Mouse (Mus musculus): ENCODE measurements around the gene Ift74. TPM values are rescaled to one million over a fixed set of nuclear protein-coding genes. Genes with fewer than 3 reads are reported as not detected.
A peak's percentile ranks its signal among the peaks of the same experiment; 100 is the strongest.
"Not testable (repeated sequence)": the region's sequence is repeated elsewhere in the genome, so short reads cannot be mapped to it uniquely, and the experiment has no call there.

Gene Ift74
- polyA plus RNA-seq, 1 experiment from 2014 or later = 57.4 TPM

GRCm38 (mm10) chr4:94643141-94643540, 28.9 kb downstream of the Ift74 start:
- Histone ChIP-seq H3K9me3 (no peaks in the 10 kb centered on the region), H3K27ac (replicated peaks) (no peak overlapping the region), H3K4me1 (no peaks in the 10 kb centered on the region), H3K9ac (replicated peaks) (no peak overlapping the region), H3K4me3 (no peak overlapping the region), H3K4me2 (replicated peaks) (no peak overlapping the region), H3K27me3 (no peaks in the 10 kb centered on the region), H3K36me3 (0 out of 2 replicates have a peak, but pooled peaks cover 5% of the 10 kb centered on the region)
- ATAC-seq (ENCODE audit: low FRiP score, low read depth) = no peak
- 95% methylated on average over 2 of the region's 2 CpGs for WGBS

GRCm38 (mm10) chr4:94649920-94650319, 35.6 kb downstream of the Ift74 start, which contains the start of gene Lrrc19:
Gene Lrrc19 (minus strand): TSS chr4:94650144.
- peaks cover 7% of the 10 kb centered on the region for H3K36me3 ChIP-seq
- no peaks in the 10 kb centered on the region for H3K9me3 ChIP-seq
- 87% methylated on average over 3 of the region's 3 CpGs for WGBS
- H3K9ac ChIP-seq (replicated peaks) = no peak within 1 kb of the TSS
- no peak within 1 kb of the TSS for H3K4me2 ChIP-seq (replicated peaks)
- no peaks in the 10 kb centered on the region for H3K27me3 ChIP-seq
- H3K4me3 ChIP-seq = no peak within 1 kb of the TSS
- ATAC-seq (ENCODE audit: low FRiP score, low read depth) = no peak
- H3K4me1 ChIP-seq = no peaks in the 10 kb centered on the region
- H3K27ac ChIP-seq (replicated peaks) = no peak within 1 kb of the TSS

GRCm38 (mm10) chr4:94650426-94651175, 36.3 kb downstream of the Ift74 start:
- H3K9me3 ChIP-seq; H3K4me2 ChIP-seq (replicated peaks); ATAC-seq (ENCODE audit: low FRiP score, low read depth); H3K27me3 ChIP-seq; H3K4me1 ChIP-seq; H3K4me3 ChIP-seq; H3K9ac ChIP-seq (replicated peaks); H3K27ac ChIP-seq (replicated peaks): not testable (repeated sequence)
- WGBS = 90% methylated on average over 5 of the region's 5 CpGs
- peaks cover 13% of the 10 kb centered on the region for H3K36me3 ChIP-seq

- WGBS = 47% methylated on average over 1 of the region's 1 CpGs
- Histone ChIP-seq H3K4me1 (no peaks in the 10 kb centered on the region), H3K4me2 (replicated peaks) (no peak overlapping the region), H3K9me3 (no peaks in the 10 kb centered on the region), H3K27me3 (no peaks in the 10 kb centered on the region), H3K9ac (replicated peaks) (no peak overlapping the region), H3K36me3 (no peaks in the 10 kb centered on the region), H3K27ac (replicated peaks) (no peak overlapping the region), H3K4me3 (no peak overlapping the region)
- peak; percentile 62; the same call in 1 of the 2 replicates for ATAC-seq (ENCODE audit: low FRiP score, low read depth)
Measured at GRCm38 (mm10) chr4:94669718-94670117, 55.4 kb downstream of the Ift74 start.

DNA sequence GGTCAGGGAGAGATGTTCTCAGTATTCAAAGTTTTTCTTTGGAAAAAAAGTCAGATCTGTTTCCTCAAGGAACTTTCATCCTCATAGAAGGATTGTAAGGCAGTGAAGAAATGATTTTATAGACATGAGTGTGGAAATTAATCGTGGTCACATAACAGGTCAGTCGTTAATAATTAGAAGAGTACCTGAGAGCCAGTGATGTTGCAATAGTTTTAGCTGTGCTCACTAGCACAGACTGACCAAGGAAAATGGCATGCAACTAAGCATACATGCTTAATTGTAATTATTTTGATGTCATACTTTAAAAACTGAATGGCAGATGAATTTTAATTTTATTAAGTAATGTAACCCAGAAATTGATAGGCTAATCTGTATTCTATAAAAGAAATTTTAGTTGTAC, 66.4 kb downstream of the Ift74 start:
- peaks cover 26% of the 10 kb centered on the region for H3K36me3 ChIP-seq
- H3K4me3 ChIP-seq = no peak overlapping the region
- no peak overlapping the region for H3K9ac ChIP-seq (replicated peaks)
- H3K4me1 ChIP-seq = no peaks in the 10 kb centered on the region
- no peak overlapping the region for H3K4me2 ChIP-seq (replicated peaks)
- no peaks in the 10 kb centered on the region for H3K9me3 ChIP-seq
- H3K27ac ChIP-seq (replicated peaks) = no peak overlapping the region
- H3K27me3 ChIP-seq = no peaks in the 10 kb centered on the region
- WGBS = 88% methylated on average over 2 of the region's 2 CpGs
- no peak for ATAC-seq (ENCODE audit: low FRiP score, low read depth)

DNA sequence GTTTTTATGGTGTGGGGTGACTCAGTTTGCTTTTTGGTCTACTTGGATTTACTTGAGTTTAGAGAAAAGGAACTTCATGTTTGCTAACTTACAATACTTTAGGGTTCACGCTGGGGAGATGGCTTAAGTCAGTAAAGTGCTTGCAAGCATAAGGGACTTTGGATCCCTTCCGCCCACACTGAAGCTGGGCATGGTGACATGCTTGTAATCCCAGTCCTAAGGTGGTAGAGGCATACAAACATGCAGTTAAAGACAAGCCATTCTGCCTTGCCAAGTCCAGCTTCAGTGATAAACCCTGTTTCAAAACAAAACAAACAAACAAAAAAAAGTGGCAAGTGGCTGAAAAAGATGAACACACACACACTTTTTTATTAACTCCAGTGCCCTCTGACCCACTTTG, 66.9 kb downstream of the Ift74 start:
- Histone ChIP-seq H3K4me3 (no peak overlapping the region), H3K27ac (replicated peaks) (no peak overlapping the region), H3K36me3 (peaks cover 26% of the 10 kb centered on the region), H3K9me3 (no peaks in the 10 kb centered on the region), H3K4me1 (no peaks in the 10 kb centered on the region), H3K9ac (replicated peaks) (no peak overlapping the region), H3K27me3 (no peaks in the 10 kb centered on the region), H3K4me2 (replicated peaks) (no peak overlapping the region)
- 90% methylated on average over 2 of the region's 2 CpGs for WGBS
- no peak for ATAC-seq (ENCODE audit: low FRiP score, low read depth)

GRCm38 (mm10) chr4:94682029-94682428, 67.7 kb downstream of the Ift74 start:
- Histone ChIP-seq H3K9ac (replicated peaks) (no peak overlapping the region), H3K27ac (replicated peaks) (no peak overlapping the region), H3K9me3 (no peaks in the 10 kb centered on the region), H3K4me2 (replicated peaks) (no peak overlapping the region), H3K4me1 (no peaks in the 10 kb centered on the region), H3K36me3 (peaks cover 31% of the 10 kb centered on the region), H3K27me3 (no peaks in the 10 kb centered on the region), H3K4me3 (no peak overlapping the region)
- ATAC-seq (ENCODE audit: low FRiP score, low read depth) = no peak
- 71% methylated on average over 1 of the region's 1 CpGs for WGBS

- Histone ChIP-seq H3K36me3 (peaks cover 42% of the 10 kb centered on the region), H3K4me3 (no peak overlapping the region), H3K9ac (replicated peaks) (no peak overlapping the region), H3K27me3 (no peaks in the 10 kb centered on the region), H3K9me3 (no peaks in the 10 kb centered on the region), H3K4me2 (replicated peaks) (no peak overlapping the region), H3K4me1 (no peaks in the 10 kb centered on the region), H3K27ac (replicated peaks) (no peak overlapping the region)
- WGBS = 84% methylated on average over 5 of the region's 5 CpGs
- no peak for ATAC-seq (ENCODE audit: low FRiP score, low read depth)
Measured at GRCm38 (mm10) chr4:94683305-94683704, 69.0 kb downstream of the Ift74 start.

DNA sequence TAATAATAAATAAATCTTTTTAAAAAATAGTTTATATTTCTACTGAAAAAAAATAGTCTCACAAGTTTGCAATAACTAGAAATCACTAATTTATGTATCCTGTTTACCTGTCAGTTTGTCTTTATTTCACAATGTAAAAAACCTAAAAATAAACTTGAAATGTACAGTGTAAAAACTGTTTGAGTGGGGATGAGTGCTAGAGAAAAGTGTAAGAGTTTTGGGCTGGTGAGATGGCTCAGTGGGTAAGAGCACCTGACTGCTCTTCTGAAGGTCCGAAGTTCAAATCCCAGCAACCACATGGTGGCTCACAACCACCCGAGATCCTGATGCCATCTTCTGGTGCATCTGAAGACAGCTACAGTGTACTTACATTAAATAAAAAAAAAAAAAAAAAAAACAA, 75.5 kb downstream of the Ift74 start:
- peaks cover 36% of the 10 kb centered on the region for H3K36me3 ChIP-seq
- not testable (repeated sequence) for ATAC-seq (ENCODE audit: low FRiP score, low read depth)
- 90% methylated on average over 2 of the region's 2 CpGs for WGBS

GRCm38 (mm10) chr4:94691078-94691477, 76.8 kb downstream of the Ift74 start:
- Histone ChIP-seq H3K27me3 (no peaks in the 10 kb centered on the region), H3K4me3 (no peak overlapping the region), H3K4me1 (no peaks in the 10 kb centered on the region), H3K4me2 (replicated peaks) (no peak overlapping the region), H3K36me3 (peaks cover 36% of the 10 kb centered on the region), H3K27ac (replicated peaks) (no peak overlapping the region), H3K9me3 (no peaks in the 10 kb centered on the region), H3K9ac (replicated peaks) (no peak overlapping the region)
- WGBS = 94% methylated on average over 4 of the region's 4 CpGs
- ATAC-seq (ENCODE audit: low FRiP score, low read depth) = no peak

More for the DNA sequence above, 75.5 kb downstream of the Ift74 start:
- H3K4me1 ChIP-seq; H3K9ac ChIP-seq (replicated peaks); H3K27ac ChIP-seq (replicated peaks); H3K4me3 ChIP-seq; H3K27me3 ChIP-seq; H3K4me2 ChIP-seq (replicated peaks); H3K9me3 ChIP-seq: not testable (repeated sequence)

GRCm38 (mm10) chr4:94692175-94692574, 77.9 kb downstream of the Ift74 start:
- Histone ChIP-seq H3K27me3 (no peaks in the 10 kb centered on the region), H3K4me3 (no peak overlapping the region), H3K36me3 (peaks cover 30% of the 10 kb centered on the region), H3K4me1 (no peaks in the 10 kb centered on the region), H3K27ac (replicated peaks) (no peak overlapping the region), H3K9ac (replicated peaks) (no peak overlapping the region), H3K4me2 (replicated peaks) (no peak overlapping the region), H3K9me3 (no peaks in the 10 kb centered on the region)
- no peak for ATAC-seq (ENCODE audit: low FRiP score, low read depth)
- 89% methylated on average over 2 of the region's 2 CpGs for WGBS

GRCm38 (mm10) chr4:94696368-94696767, 82.1 kb downstream of the Ift74 start:
- WGBS = 85% methylated on average over 3 of the region's 3 CpGs
- Histone ChIP-seq H3K9ac (replicated peaks) (no peak overlapping the region), H3K27me3 (no peaks in the 10 kb centered on the region), H3K4me3 (no peak overlapping the region), H3K4me1 (no peaks in the 10 kb centered on the region), H3K27ac (replicated peaks) (no peak overlapping the region), H3K36me3 (peaks cover 13% of the 10 kb centered on the region; the same call in 1 of the 2 replicates), H3K4me2 (replicated peaks) (no peak overlapping the region), H3K9me3 (no peaks in the 10 kb centered on the region)
- no peak for ATAC-seq (ENCODE audit: low FRiP score, low read depth)

DNA sequence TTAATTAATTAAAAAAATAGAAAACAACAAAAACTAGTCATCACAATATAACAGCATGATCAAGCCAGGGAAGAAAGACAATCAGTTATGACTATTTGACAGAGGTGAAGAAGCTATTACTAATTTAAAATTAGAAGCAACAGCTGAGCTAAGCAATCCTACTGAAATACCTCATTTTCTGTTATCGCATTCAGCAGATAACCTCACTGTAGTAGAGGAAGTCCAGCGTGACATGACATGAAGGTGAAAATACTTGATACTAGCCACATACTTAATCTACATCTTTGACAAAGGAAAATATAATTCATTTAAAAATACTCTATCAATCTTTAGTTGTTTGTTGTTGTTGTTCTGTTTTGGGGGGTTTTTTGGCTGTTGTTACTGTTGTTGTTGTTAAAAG, 96.7 kb downstream of the Ift74 start:
- ATAC-seq (ENCODE audit: low FRiP score, low read depth) = no peak
- 99% methylated on average over 2 of the region's 2 CpGs for WGBS

More for the DNA sequence above, 96.7 kb downstream of the Ift74 start:
- Histone ChIP-seq H3K36me3 (no peaks in the 10 kb centered on the region), H3K4me3 (no peak overlapping the region), H3K4me2 (replicated peaks) (no peak overlapping the region), H3K4me1 (no peaks in the 10 kb centered on the region), H3K9ac (replicated peaks) (no peak overlapping the region), H3K9me3 (no peaks in the 10 kb centered on the region), H3K27ac (replicated peaks) (no peak overlapping the region), H3K27me3 (no peaks in the 10 kb centered on the region)
